Mouse (Mus musculus) hindbrain, embryonic 14.5 days (tissue): ENCODE measurements around the gene Cd68. TPM values are rescaled to one million over a fixed set of nuclear protein-coding genes. Genes with fewer than 3 reads are reported as not detected.
"Not testable (repeated sequence)": the region's sequence is repeated elsewhere in the genome, so short reads cannot be mapped to it uniquely, and the experiment has no call there.

Experiments used
- ATAC-seq: fragments of 200-750 bp; cut with Nextera tagmentation; 2 replicates; pipeline ENCODE4 v1.8.0; 2017; ENCODE audit warnings: moderate number of reproducible peaks, mild to moderate bottlenecking, moderate TSS enrichment, moderate library complexity; ENCODE audit not compliant: low FRiP score
- DNase-seq: peaks from one replicate; pipeline ENCODE4 v3.0.0-alpha.2; 2015; ENCODE audit warnings: low spot score
- H3K27ac ChIP-seq: fragments of 300-500 bp; sonication (generic); 2 replicates; pipeline ENCODE4 v1.5.1; 2014; ENCODE audit warnings: mild to moderate bottlenecking, moderate library complexity
- H3K27me3 ChIP-seq: fragments of 300-500 bp; sonication (generic); 2 replicates; pipeline ENCODE4 v1.6.1; 2014; ENCODE audit warnings: mild to moderate bottlenecking, low read length, mixed read lengths; ENCODE audit not compliant: control insufficient read depth, insufficient read depth
- H3K36me3 ChIP-seq: fragments of 300-500 bp; sonication (generic); replicated peaks from 2 replicates; pipeline ENCODE4 v1.6.1; 2014; ENCODE audit not compliant: control insufficient read depth, insufficient read depth
- H3K4me1 ChIP-seq: fragments of 300-500 bp; sonication (generic); replicated peaks from 2 replicates; pipeline ENCODE4 v1.6.1; 2014; ENCODE audit warnings: antibody characterized with exemption, low read length, mixed read lengths; ENCODE audit not compliant: control insufficient read depth, insufficient read depth
- H3K4me2 ChIP-seq: fragments of 300-500 bp; sonication (generic); replicated peaks from 2 replicates; pipeline ENCODE4 v1.6.1; 2014; ENCODE audit warnings: mild to moderate bottlenecking, moderate library complexity
- H3K4me3 ChIP-seq: fragments of 300-500 bp; sonication (generic); replicated peaks from 2 replicates; pipeline ENCODE4 v1.5.1; 2014; ENCODE audit warnings: mild to moderate bottlenecking, low read length
- H3K9ac ChIP-seq: fragments of 300-500 bp; sonication (generic); 2 replicates; pipeline ENCODE4 v1.6.1; 2014
- H3K9me3 ChIP-seq: fragments of 300-500 bp; sonication (generic); 2 replicates; pipeline ENCODE4 v1.6.1; 2016; ENCODE audit warnings: low read length; ENCODE audit not compliant: control insufficient read depth
- WGBS: fragments of 180-500 bp; shearing (Covaris S2); extraction: QIAGEN DNeasy Blood & Tissue Kit; methylation state at CpG from one replicate; pipeline ENCODE4 v1.1.7; 2014; 5-methylcytosine and 5-hydroxymethylcytosine counted together
- polyA plus RNA-seq: library from polyadenylated mRNA; unstranded; fragments of >200 nt; fragmentation: Nextera tagmentation; extraction: Ambion mirVana; gene quantifications from 2 replicates; pipeline ENCODE4 v1.2.1, GENCODE M21; 2014

The Cd68 gene
- polyA plus RNA-seq, 1 experiment from 2014 or later, result 10.3 TPM

- Histone ChIP-seq H3K27me3 (no peaks in the 10 kb centered on the region), H3K4me1 (no peaks in the 10 kb centered on the region), H3K9ac (no peak overlapping the region), H3K9me3 (no peaks in the 10 kb centered on the region), H3K4me3 (no peak overlapping the region), H3K27ac (no peak overlapping the region), H3K4me2 (no peak overlapping the region), H3K36me3 (no peaks in the 10 kb centered on the region)
- WGBS, result 88% methylated on average over 4 of the region's 4 CpGs
- ATAC-seq (no peak), DNase-seq (no peak)
These were observed 42.0 kb upstream of the Cd68 start for GRCm38 (mm10) chr11:69707873-69708381.

- Histone ChIP-seq H3K9ac (no peak overlapping the region), H3K27me3 (no peaks in the 10 kb centered on the region), H3K9me3 (no peaks in the 10 kb centered on the region), H3K27ac (no peak overlapping the region), H3K4me3 (no peak overlapping the region), H3K36me3 (no peaks in the 10 kb centered on the region), H3K4me1 (no peaks in the 10 kb centered on the region), H3K4me2 (no peak overlapping the region)
- ATAC-seq (no peak), DNase-seq (no peak)
- WGBS, result 92% methylated on average over 4 of the region's 4 CpGs
These were observed 41.5 kb upstream of the Cd68 start for GRCm38 (mm10) chr11:69707480-69707847.

- H3K9me3 ChIP-seq, result no peaks in the 10 kb centered on the region
- no peaks in the 10 kb centered on the region for H3K27me3 ChIP-seq
- 50% methylated on average over 6 of the region's 6 CpGs for WGBS
- no peaks in the 10 kb centered on the region for H3K36me3 ChIP-seq
- H3K27ac ChIP-seq, result no peak overlapping the region
- no peak overlapping the region for H3K4me3 ChIP-seq
- DNase-seq, result no peak
- no peak for ATAC-seq
- H3K9ac ChIP-seq, result no peak overlapping the region
- no peaks in the 10 kb centered on the region for H3K4me1 ChIP-seq
- no peak overlapping the region for H3K4me2 ChIP-seq
These were observed 41.0 kb upstream of the Cd68 start for GRCm38 (mm10) chr11:69706775-69707479.

- H3K27ac ChIP-seq, result no peak overlapping the region
- H3K36me3 ChIP-seq, result no peaks in the 10 kb centered on the region
- ATAC-seq, result no peak
- no peak overlapping the region for H3K4me2 ChIP-seq
- H3K4me1 ChIP-seq, result no peaks in the 10 kb centered on the region
- DNase-seq, result no peak
- no peaks in the 10 kb centered on the region for H3K27me3 ChIP-seq
- no peak overlapping the region for H3K4me3 ChIP-seq
- no peaks in the 10 kb centered on the region for H3K9me3 ChIP-seq
- no peak overlapping the region for H3K9ac ChIP-seq
- 57% methylated on average over 2 of the region's 2 CpGs for WGBS
These were observed 38.7 kb upstream of the Cd68 start for GRCm38 (mm10) chr11:69704613-69705010.

- Histone ChIP-seq H3K9me3 (no peaks in the 10 kb centered on the region), H3K4me2 (no peak overlapping the region), H3K4me1 (no peaks in the 10 kb centered on the region), H3K27me3 (no peaks in the 10 kb centered on the region), H3K36me3 (no peaks in the 10 kb centered on the region), H3K4me3 (no peak overlapping the region), H3K9ac (no peak overlapping the region), H3K27ac (no peak overlapping the region)
- no peak for ATAC-seq
- no peak for DNase-seq
- WGBS, result 67% methylated on average over 8 of the region's 8 CpGs
These were observed 38.1 kb upstream of the Cd68 start for GRCm38 (mm10) chr11:69703814-69704612.

GRCm38 (mm10) chr11:69703381-69703780 is 37.4 kb upstream of the Cd68 start:
- not testable (repeated sequence) for H3K27ac ChIP-seq, ATAC-seq, DNase-seq, H3K9me3 ChIP-seq, H3K27me3 ChIP-seq, H3K36me3 ChIP-seq, H3K9ac ChIP-seq, H3K4me1 ChIP-seq, H3K4me3 ChIP-seq, H3K4me2 ChIP-seq
- 56% methylated on average over 2 of the region's 3 CpGs for WGBS

GRCm38 (mm10) chr11:69702886-69703285 is 36.9 kb upstream of the Cd68 start:
- H3K27me3 ChIP-seq, H3K9me3 ChIP-seq, H3K27ac ChIP-seq, ATAC-seq, H3K4me2 ChIP-seq, H3K4me1 ChIP-seq, H3K36me3 ChIP-seq, H3K4me3 ChIP-seq, DNase-seq, H3K9ac ChIP-seq: not testable (repeated sequence)
- 95% methylated on average over 10 of the region's 10 CpGs for WGBS

- Histone ChIP-seq H3K27me3 (no peaks in the 10 kb centered on the region), H3K4me2 (no peak overlapping the region), H3K4me3 (no peak overlapping the region), H3K27ac (no peak overlapping the region), H3K9ac (no peak overlapping the region), H3K36me3 (no peaks in the 10 kb centered on the region), H3K4me1 (peaks cover 3% of the 10 kb centered on the region; the same call in 1 of the 2 replicates), H3K9me3 (no peaks in the 10 kb centered on the region)
- no peak for ATAC-seq
- no peak for DNase-seq
- 81% methylated on average over 1 of the region's 1 CpGs for WGBS
These were observed 33.6 kb upstream of the Cd68 start for GRCm38 (mm10) chr11:69699595-69699994.

- no peak for DNase-seq
- WGBS, result 71% methylated on average over 5 of the region's 5 CpGs
- no peaks in the 10 kb centered on the region for H3K9me3 ChIP-seq
- H3K9ac ChIP-seq, result no peak overlapping the region
- no peaks in the 10 kb centered on the region for H3K36me3 ChIP-seq
- no peak overlapping the region for H3K27ac ChIP-seq
- ATAC-seq, result no peak
- H3K27me3 ChIP-seq, result no peaks in the 10 kb centered on the region
- no peak overlapping the region for H3K4me2 ChIP-seq
- no peak overlapping the region for H3K4me3 ChIP-seq
- peaks cover 3% of the 10 kb centered on the region; the same call in 1 of the 2 replicates for H3K4me1 ChIP-seq
These were observed 32.6 kb upstream of the Cd68 start for GRCm38 (mm10) chr11:69698574-69698973.
